Mouse (Mus musculus) gastrocnemius, adult 2 months (tissue): ENCODE data around the gene Syp. TPM values are rescaled to one million over a fixed set of nuclear protein-coding genes. Genes with fewer than 3 reads are reported as not detected.

Source experiments
- DNase-seq: peaks from one replicate; pipeline ENCODE4 v3.0.0; 2022
- H3K27ac ChIP-seq: fragments of 200-600 bp; 2 replicates; pipeline ENCODE4 v1.8.1; 2022; ENCODE audit warnings: mild to moderate bottlenecking
- H3K4me3 ChIP-seq: fragments of 200-600 bp; 2 replicates; pipeline ENCODE4 v1.8.1; 2022; ENCODE audit warnings: mild to moderate bottlenecking, moderate library complexity
- CTCF ChIP-seq: fragments of 200-600 bp; IDR thresholded peaks from 2 replicates; pipeline ENCODE4 v1.8.1; 2022; ENCODE audit warnings: antibody characterized with exemption, mild to moderate bottlenecking, moderate library complexity
- intact Hi-C: fragments of 180-260 bp; cut with DNase I; formaldehyde crosslinking; loops from one replicate; pipeline ENCODE4 v1.15.1; 2025
- total RNA-seq, 2 experiments: library from RNA; stranded (reverse); gene quantifications; 2 replicates each; pipeline ENCODE4 v1.2.3; 2021

Syp gene
- total RNA-seq, 2 experiments from 2014 or later, result 0.56 to 1.2 TPM

GRCm38 (mm10) chrX:7670921-7671623 lies 32.8 kb downstream of the Syp start, which contains the start of gene Plp2:
Gene Plp2, minus strand, starts transcription at chrX:7671390.
- Histone ChIP-seq H3K4me3 (peak within 1 kb of the TSS; percentile 78), H3K27ac (peak within 1 kb of the TSS; percentile 88)
- intact Hi-C loops, result no loop called here
- TF ChIP-seq CTCF, result no peak
- DNase-seq, result peak; percentile 70

GRCm38 (mm10) chrX:7672739-7673138 lies 34.5 kb downstream of the Syp start:
- DNase-seq, result peak; percentile 38
- TF ChIP-seq CTCF, result no peak
- intact Hi-C loops, result no loop called here
- H3K27ac ChIP-seq, result peak overlapping the region; percentile 88
- no peak overlapping the region for H3K4me3 ChIP-seq

GRCm38 (mm10) chrX:7673578-7674281 lies 35.5 kb downstream of the Syp start:
- no peak for TF ChIP-seq CTCF
- Histone ChIP-seq H3K4me3 (peak overlapping the region; percentile 37), H3K27ac (peak overlapping the region; percentile 88)
- peak; percentile 42 for DNase-seq
- intact Hi-C loops, result no loop called here

- intact Hi-C loops, result no loop called here
- Histone ChIP-seq H3K4me3 (peak overlapping the region; percentile 37), H3K27ac (peak overlapping the region; percentile 88)
- DNase-seq, result no peak
- no peak for TF ChIP-seq CTCF
Observed at GRCm38 (mm10) chrX:7674284-7675000, 36.2 kb downstream of the Syp start.

GRCm38 (mm10) chrX:7675001-7675380 lies 36.7 kb downstream of the Syp start:
- no peak for TF ChIP-seq CTCF
- H3K27ac ChIP-seq, result peak overlapping the region; percentile 88; the same call in 1 of the 2 replicates
- intact Hi-C loops, result no loop called here
- H3K4me3 ChIP-seq, result peak overlapping the region; percentile 37
- DNase-seq, result no peak

GRCm38 (mm10) chrX:7678986-7679385 lies 40.7 kb downstream of the Syp start:
- TF ChIP-seq CTCF, result peak; percentile 20; the same call in 1 of the 2 replicates
- H3K27ac ChIP-seq, result peak overlapping the region; percentile 90
- intact Hi-C loops, result no loop called here
- peak overlapping the region; percentile 75 for H3K4me3 ChIP-seq
- DNase-seq, result no peak

- intact Hi-C loops, result no loop called here
- peak; percentile 95 for DNase-seq
- peak; percentile 93 for TF ChIP-seq CTCF
- Histone ChIP-seq H3K27ac (peak overlapping the region; percentile 90), H3K4me3 (peak overlapping the region; percentile 75)
Observed at GRCm38 (mm10) chrX:7679405-7680056, 41.3 kb downstream of the Syp start.

GRCm38 (mm10) chrX:7680057-7680412 lies 41.8 kb downstream of the Syp start:
- no peak for TF ChIP-seq CTCF
- Histone ChIP-seq H3K4me3 (peak overlapping the region; percentile 75), H3K27ac (peak overlapping the region; percentile 90)
- intact Hi-C loops, result no loop called here
- DNase-seq, result no peak

GRCm38 (mm10) chrX:7680864-7681263 lies 42.6 kb downstream of the Syp start, which contains the start of gene Magix:
Gene Magix, minus strand, starts transcription at chrX:7681251.
- peak within 1 kb of the TSS; percentile 75 for H3K4me3 ChIP-seq
- intact Hi-C loops, result no loop called here
- TF ChIP-seq CTCF, result no peak
- peak within 1 kb of the TSS; percentile 90 for H3K27ac ChIP-seq
- peak; percentile 76 for DNase-seq

GRCm38 (mm10) chrX:7688321-7688720 lies 50.0 kb downstream of the Syp start:
- DNase-seq, result no peak
- intact Hi-C loops, result no loop called here
- no peak overlapping the region for H3K27ac ChIP-seq
- H3K4me3 ChIP-seq, result no peak overlapping the region
- TF ChIP-seq CTCF, result no peak

- peak overlapping the region; percentile 17; the same call in 1 of the 2 replicates for H3K27ac ChIP-seq
- DNase-seq, result no peak
- intact Hi-C loops, result loop anchor here (5.0 to 10.0 kb wide), 3 partner anchors 43 to 268 kb away; partner anchors contain the start of genes Foxp3 and Ppp1r3f
- H3K4me3 ChIP-seq, result no peak overlapping the region
- TF ChIP-seq CTCF, result no peak
Observed at GRCm38 (mm10) chrX:7690486-7690885, 52.2 kb downstream of the Syp start.

- peak; percentile 31 for DNase-seq
Observed at GRCm38 (mm10) chrX:7692862-7693261, 54.6 kb downstream of the Syp start.

More at GRCm38 (mm10) chrX:7692862-7693261, 54.6 kb downstream of the Syp start:
- Histone ChIP-seq H3K27ac (no peak overlapping the region), H3K4me3 (no peak overlapping the region)
- intact Hi-C loops, result loop anchor here (5.0 to 10.0 kb wide), 3 partner anchors 46 to 271 kb away; partner anchors contain the start of genes Foxp3 and Ppp1r3f
- TF ChIP-seq CTCF, result peak; percentile 68
